Mouse (Mus musculus) hindbrain, embryonic 14.5 days (tissue): ENCODE data around the gene Gm11639. TPM values are rescaled to one million over a fixed set of nuclear protein-coding genes. Genes with fewer than 3 reads are reported as not detected.

Experiments
- ATAC-seq: fragments of 200-750 bp; cut with Nextera tagmentation; 2 replicates; pipeline ENCODE4 v1.8.0; 2017; ENCODE audit warnings: moderate number of reproducible peaks, mild to moderate bottlenecking, moderate TSS enrichment, moderate library complexity; ENCODE audit not compliant: low FRiP score
- DNase-seq: peaks from one replicate; pipeline ENCODE4 v3.0.0-alpha.2; 2015; ENCODE audit warnings: low spot score
- H3K27ac ChIP-seq: fragments of 300-500 bp; sonication (generic); 2 replicates; pipeline ENCODE4 v1.5.1; 2014; ENCODE audit warnings: mild to moderate bottlenecking, moderate library complexity
- H3K27me3 ChIP-seq: fragments of 300-500 bp; sonication (generic); 2 replicates; pipeline ENCODE4 v1.6.1; 2014; ENCODE audit warnings: mild to moderate bottlenecking, low read length, mixed read lengths; ENCODE audit not compliant: control insufficient read depth, insufficient read depth
- H3K36me3 ChIP-seq: fragments of 300-500 bp; sonication (generic); replicated peaks from 2 replicates; pipeline ENCODE4 v1.6.1; 2014; ENCODE audit not compliant: control insufficient read depth, insufficient read depth
- H3K4me1 ChIP-seq: fragments of 300-500 bp; sonication (generic); replicated peaks from 2 replicates; pipeline ENCODE4 v1.6.1; 2014; ENCODE audit warnings: antibody characterized with exemption, low read length, mixed read lengths; ENCODE audit not compliant: control insufficient read depth, insufficient read depth
- H3K4me2 ChIP-seq: fragments of 300-500 bp; sonication (generic); replicated peaks from 2 replicates; pipeline ENCODE4 v1.6.1; 2014; ENCODE audit warnings: mild to moderate bottlenecking, moderate library complexity
- H3K4me3 ChIP-seq: fragments of 300-500 bp; sonication (generic); replicated peaks from 2 replicates; pipeline ENCODE4 v1.5.1; 2014; ENCODE audit warnings: mild to moderate bottlenecking, low read length
- H3K9ac ChIP-seq: fragments of 300-500 bp; sonication (generic); 2 replicates; pipeline ENCODE4 v1.6.1; 2014
- H3K9me3 ChIP-seq: fragments of 300-500 bp; sonication (generic); 2 replicates; pipeline ENCODE4 v1.6.1; 2016; ENCODE audit warnings: low read length; ENCODE audit not compliant: control insufficient read depth
- WGBS: fragments of 180-500 bp; shearing (Covaris S2); extraction: QIAGEN DNeasy Blood & Tissue Kit; methylation state at CpG from one replicate; pipeline ENCODE4 v1.1.7; 2014; 5-methylcytosine and 5-hydroxymethylcytosine counted together
- polyA plus RNA-seq: library from polyadenylated mRNA; unstranded; fragments of >200 nt; fragmentation: Nextera tagmentation; extraction: Ambion mirVana; gene quantifications from 2 replicates; pipeline ENCODE4 v1.2.1, GENCODE M21; 2014

The Gm11639 gene
- polyA plus RNA-seq, 1 experiment from 2014 or later = 0.03 TPM

GRCm38 (mm10) chr11:104778796-104779195, 93.3 kb downstream of the Gm11639 start:
- Histone ChIP-seq H3K9me3 (no peaks in the 10 kb centered on the region), H3K4me1 (no peaks in the 10 kb centered on the region), H3K4me3 (no peak overlapping the region), H3K36me3 (no peaks in the 10 kb centered on the region), H3K9ac (no peak overlapping the region), H3K27me3 (no peaks in the 10 kb centered on the region), H3K4me2 (no peak overlapping the region), H3K27ac (no peak overlapping the region)
- ATAC-seq (no peak), DNase-seq (no peak)
- 84% methylated on average over 2 of the region's 2 CpGs for WGBS

GRCm38 (mm10) chr11:104944723-104945122, 259.2 kb downstream of the Gm11639 start:
- Histone ChIP-seq H3K36me3 (no peaks in the 10 kb centered on the region), H3K4me2 (no peak overlapping the region), H3K4me1 (no peaks in the 10 kb centered on the region), H3K9ac (no peak overlapping the region), H3K27me3 (no peaks in the 10 kb centered on the region), H3K4me3 (no peak overlapping the region), H3K9me3 (no peaks in the 10 kb centered on the region), H3K27ac (no peak overlapping the region)
- no peak for DNase-seq
- no peak for ATAC-seq
- WGBS = 81% methylated on average over 2 of the region's 2 CpGs

- DNase-seq = no peak
- Histone ChIP-seq H3K4me1 (no peaks in the 10 kb centered on the region), H3K4me2 (no peak overlapping the region), H3K36me3 (no peaks in the 10 kb centered on the region), H3K4me3 (no peak overlapping the region), H3K9ac (no peak overlapping the region), H3K9me3 (no peaks in the 10 kb centered on the region), H3K27me3 (no peaks in the 10 kb centered on the region), H3K27ac (no peak overlapping the region)
- WGBS = 63% methylated on average over 4 of the region's 4 CpGs
- no peak for ATAC-seq
Measured at GRCm38 (mm10) chr11:104952349-104952748, 266.8 kb downstream of the Gm11639 start.

GRCm38 (mm10) chr11:104967862-104968261, 282.4 kb downstream of the Gm11639 start:
- Histone ChIP-seq H3K4me3 (no peak overlapping the region), H3K9me3 (no peaks in the 10 kb centered on the region), H3K27ac (no peak overlapping the region), H3K4me1 (no peaks in the 10 kb centered on the region), H3K4me2 (no peak overlapping the region), H3K9ac (no peak overlapping the region), H3K27me3 (no peaks in the 10 kb centered on the region), H3K36me3 (no peaks in the 10 kb centered on the region)
- DNase-seq (no peak), ATAC-seq (no peak)
- WGBS = 97% methylated on average over 1 of the region's 1 CpGs

GRCm38 (mm10) chr11:104968388-104968787, 282.9 kb downstream of the Gm11639 start:
- no peak for DNase-seq
- Histone ChIP-seq H3K9me3 (no peaks in the 10 kb centered on the region), H3K4me2 (no peak overlapping the region), H3K9ac (no peak overlapping the region), H3K27ac (no peak overlapping the region), H3K27me3 (no peaks in the 10 kb centered on the region), H3K36me3 (no peaks in the 10 kb centered on the region), H3K4me1 (no peaks in the 10 kb centered on the region), H3K4me3 (no peak overlapping the region)
- 95% methylated on average over 2 of the region's 2 CpGs for whole genome bisulfite sequencing
- ATAC-seq = no peak

GRCm38 (mm10) chr11:104971322-104971721, 285.8 kb downstream of the Gm11639 start:
- H3K4me1 ChIP-seq = no peaks in the 10 kb centered on the region
- H3K36me3 ChIP-seq = no peaks in the 10 kb centered on the region
- H3K4me2 ChIP-seq = no peak overlapping the region
- 3% methylated on average over 4 of the region's 4 CpGs for WGBS
- H3K9me3 ChIP-seq = no peaks in the 10 kb centered on the region
- H3K27ac ChIP-seq = no peak overlapping the region
- no peak overlapping the region for H3K4me3 ChIP-seq
- H3K9ac ChIP-seq = no peak overlapping the region
- DNase-seq (peak; percentile 18), ATAC-seq (no peak)
- no peaks in the 10 kb centered on the region for H3K27me3 ChIP-seq

- H3K27me3 ChIP-seq = no peaks in the 10 kb centered on the region
- H3K4me3 ChIP-seq = no peak overlapping the region
- DNase-seq (no peak), ATAC-seq (no peak)
- 85% methylated on average over 8 of the region's 8 CpGs for whole genome bisulfite sequencing
- no peak overlapping the region for H3K9ac ChIP-seq
- H3K4me2 ChIP-seq = no peak overlapping the region
- no peaks in the 10 kb centered on the region for H3K9me3 ChIP-seq
- no peaks in the 10 kb centered on the region for H3K36me3 ChIP-seq
- H3K27ac ChIP-seq = no peak overlapping the region
- no peaks in the 10 kb centered on the region for H3K4me1 ChIP-seq
Measured at GRCm38 (mm10) chr11:104972480-104972879, 287.0 kb downstream of the Gm11639 start.

GRCm38 (mm10) chr11:104977976-104978375, 292.5 kb downstream of the Gm11639 start:
- no peaks in the 10 kb centered on the region for H3K4me1 ChIP-seq
- no peaks in the 10 kb centered on the region for H3K27me3 ChIP-seq
- no peak for ATAC-seq
- no peaks in the 10 kb centered on the region for H3K9me3 ChIP-seq
- no peak overlapping the region for H3K4me2 ChIP-seq
- H3K9ac ChIP-seq = no peak overlapping the region
- no peak for DNase-seq
- no peak overlapping the region for H3K4me3 ChIP-seq
- H3K27ac ChIP-seq = no peak overlapping the region
- no peaks in the 10 kb centered on the region for H3K36me3 ChIP-seq
- WGBS = 68% methylated on average over 5 of the region's 5 CpGs

GRCm38 (mm10) chr11:104981342-104982055, 296.0 kb downstream of the Gm11639 start:
- ATAC-seq (no peak), DNase-seq (peak; percentile 15)
- Histone ChIP-seq H3K4me1 (no peaks in the 10 kb centered on the region), H3K9ac (no peak overlapping the region), H3K4me2 (no peak overlapping the region), H3K36me3 (no peaks in the 10 kb centered on the region), H3K4me3 (no peak overlapping the region), H3K27me3 (no peaks in the 10 kb centered on the region), H3K27ac (no peak overlapping the region), H3K9me3 (no peaks in the 10 kb centered on the region)
- 80% methylated on average over 15 of the region's 15 CpGs for WGBS

- no peak overlapping the region for H3K4me2 ChIP-seq
- no peaks in the 10 kb centered on the region for H3K36me3 ChIP-seq
- H3K9ac ChIP-seq = no peak overlapping the region
- H3K27me3 ChIP-seq = no peaks in the 10 kb centered on the region
- H3K9me3 ChIP-seq = no peaks in the 10 kb centered on the region
- H3K4me1 ChIP-seq = no peaks in the 10 kb centered on the region
- H3K27ac ChIP-seq = no peak overlapping the region
- 63% methylated on average over 2 of the region's 2 CpGs for WGBS
- H3K4me3 ChIP-seq = no peak overlapping the region
- ATAC-seq (no peak), DNase-seq (no peak)
Measured at GRCm38 (mm10) chr11:105009232-105009631, 323.7 kb downstream of the Gm11639 start.
